Mouse (Mus musculus): Measurements from ENCODE around the gene Mcrip2. TPM values are rescaled to one million over a fixed set of nuclear protein-coding genes. Genes with fewer than 3 reads are reported as not detected.

Gene Mcrip2
- polyA plus RNA-seq, 1 experiment from 2014 or later = 57.8 TPM

- no peak for TF ChIP-seq CTCF (IDR thresholded peaks at IDR 0.05)
- DNase-seq (ENCODE audit: low read depth, low spot score) (no peak), ATAC-seq (no peak)
- in situ Hi-C loops (cut with MboI; ENCODE audit: low pct_unique_long_range_greater_than_20kb) = no loop called here
- no peaks in the 10 kb centered on the region for H3K27me3 ChIP-seq
- ChIA-PET CTCF (interaction anchor here (1.3 kb wide), 1 partner anchor 142 kb away, joined by 3 read pairs; no protein-coding TSS in a partner anchor), POLR2A (interaction anchor here (1.6 kb wide), 1 partner anchor 10 kb away, joined by 8 read pairs; no protein-coding TSS in a partner anchor)
Observed at GRCm38 (mm10) chr17:25867509-25867835, 1.1 kb downstream of the Mcrip2 start.

- in situ Hi-C loops (cut with MboI; ENCODE audit: low pct_unique_long_range_greater_than_20kb) = no loop called here
- ATAC-seq = no peak
- TF ChIP-seq CTCF (IDR thresholded peaks at IDR 0.05) = no peak
- ChIA-PET CTCF (no interaction called here), POLR2A (no interaction called here)
- no peak for DNase-seq (ENCODE audit: low read depth, low spot score)
- no peaks in the 10 kb centered on the region for H3K27me3 ChIP-seq
Observed at GRCm38 (mm10) chr17:25866172-25866571, 2.4 kb downstream of the Mcrip2 start.

- no peaks in the 10 kb centered on the region for H3K27me3 ChIP-seq
- DNase-seq (ENCODE audit: low read depth, low spot score) (no peak), ATAC-seq (no peak)
- ChIA-PET CTCF (no interaction called here), POLR2A (no interaction called here)
- in situ Hi-C loops (cut with MboI; ENCODE audit: low pct_unique_long_range_greater_than_20kb) = no loop called here
- no peak for TF ChIP-seq CTCF (IDR thresholded peaks at IDR 0.05)
Observed at GRCm38 (mm10) chr17:25865288-25865687, 3.3 kb downstream of the Mcrip2 start.

GRCm38 (mm10) chr17:25864311-25864710, 4.3 kb downstream of the Mcrip2 start:
- CTCF ChIA-PET = no interaction called here
- in situ Hi-C loops (cut with MboI; ENCODE audit: low pct_unique_long_range_greater_than_20kb) = no loop called here
- DNase-seq (ENCODE audit: low read depth, low spot score) = no peak
- POLR2A ChIA-PET = interaction anchor here (0.5 kb wide), 1 partner anchor 10 kb away, joined by 3 read pairs; no protein-coding TSS in a partner anchor
- no peak for ATAC-seq
- H3K27me3 ChIP-seq = no peaks in the 10 kb centered on the region
- TF ChIP-seq CTCF (IDR thresholded peaks at IDR 0.05) = no peak

GRCm38 (mm10) chr17:25863681-25864080, 4.9 kb downstream of the Mcrip2 start:
- POLR2A ChIA-PET = no interaction called here

GRCm38 (mm10) chr17:25861704-25862612, 6.6 kb downstream of the Mcrip2 start:
- H3K27me3 ChIP-seq = no peaks in the 10 kb centered on the region
- CTCF ChIA-PET = interaction anchor here (1.3 kb wide), 2 partner anchors 10 to 14 kb away, joined by 3 to 4 read pairs; no protein-coding TSS in a partner anchor
- no peak for TF ChIP-seq CTCF (IDR thresholded peaks at IDR 0.05)
- POLR2A ChIA-PET = interaction anchor here (0.6 to 1.7 kb wide), 7 partner anchors 13 to 115 kb away, joined by 3 to 7 read pairs (median 4); partner anchors contain the start of genes Mettl26, Rhbdl1 and Stub1
- DNase-seq (ENCODE audit: low read depth, low spot score) (no peak), ATAC-seq (no peak)
- in situ Hi-C loops (cut with MboI; ENCODE audit: low pct_unique_long_range_greater_than_20kb) = no loop called here

More at GRCm38 (mm10) chr17:25863681-25864080, 4.9 kb downstream of the Mcrip2 start:
- DNase-seq (ENCODE audit: low read depth, low spot score) = no peak
- CTCF ChIA-PET = no interaction called here
- no peaks in the 10 kb centered on the region for H3K27me3 ChIP-seq
- in situ Hi-C loops (cut with MboI; ENCODE audit: low pct_unique_long_range_greater_than_20kb) = no loop called here
- ATAC-seq = no peak
- TF ChIP-seq CTCF (IDR thresholded peaks at IDR 0.05) = no peak

- H3K27me3 ChIP-seq = no peaks in the 10 kb centered on the region
- no peak for DNase-seq (ENCODE audit: low read depth, low spot score)
- ATAC-seq = peak; percentile 73
- no peak for TF ChIP-seq CTCF (IDR thresholded peaks at IDR 0.05)
- ChIA-PET POLR2A (interaction anchor here (0.9 to 1.7 kb wide), 4 partner anchors 14 to 24 kb away, joined by 3 to 7 read pairs (median 4); partner anchors contain the start of genes Mettl26 and Rhbdl1), CTCF (interaction anchor here (1.3 kb wide), 1 partner anchor 10 kb away, joined by 3 read pairs; no protein-coding TSS in a partner anchor)
- in situ Hi-C loops (cut with MboI; ENCODE audit: low pct_unique_long_range_greater_than_20kb) = no loop called here
Observed at GRCm38 (mm10) chr17:25860832-25861703, 7.5 kb downstream of the Mcrip2 start, which contains the start of gene Wdr90. TSS of gene Wdr90 (minus strand) at chr17:25861501.

- H3K27me3 ChIP-seq = no peaks in the 10 kb centered on the region
- CTCF ChIA-PET = no interaction called here
- TF ChIP-seq CTCF (IDR thresholded peaks at IDR 0.05) = no peak
- in situ Hi-C loops (cut with MboI; ENCODE audit: low pct_unique_long_range_greater_than_20kb) = no loop called here
- no peak for ATAC-seq
- DNase-seq (ENCODE audit: low read depth, low spot score) = no peak
- POLR2A ChIA-PET = interaction anchor here (1.3 kb wide), 1 partner anchor 15 kb away, joined by 4 read pairs; no protein-coding TSS in a partner anchor
Observed at GRCm38 (mm10) chr17:25860229-25860628, 8.3 kb downstream of the Mcrip2 start.

GRCm38 (mm10) chr17:25844396-25844901, 24.1 kb downstream of the Mcrip2 start, which contains the start of gene Rhot2:
TSS of gene Rhot2 (minus strand) at chr17:25844851.
- in situ Hi-C loops (cut with MboI; ENCODE audit: low pct_unique_long_range_greater_than_20kb) = no loop called here

More at GRCm38 (mm10) chr17:25844396-25844901, 24.1 kb downstream of the Mcrip2 start, which contains the start of gene Rhot2:
- ATAC-seq (peak; percentile 87), DNase-seq (ENCODE audit: low read depth, low spot score) (no peak)
- TF ChIP-seq CTCF (IDR thresholded peaks at IDR 0.05) = no peak
- CTCF ChIA-PET = no interaction called here
- H3K27me3 ChIP-seq = no peaks in the 10 kb centered on the region
- POLR2A ChIA-PET = interaction anchor here (0.6 to 0.9 kb wide), 2 partner anchors 11 to 41 kb away, joined by 3 to 7 read pairs; partner anchors contain the start of gene Stub1

Measured in Patski (cell line).